Mouse (Mus musculus) testis, adult 2 months (tissue): ENCODE results near the gene Gm20388.

Source experiments
- CTCF ChIP-seq: fragments of 200-500 bp; IDR thresholded peaks from 2 replicates; pipeline ENCODE4 v1.5.1; 2012; ENCODE audit warnings: low read depth, mild to moderate bottlenecking, inconsistent platforms, low read length, moderate library complexity; ENCODE audit not compliant: control insufficient read depth, insufficient read depth, insufficient replicate concordance
- POLR2A ChIP-seq: fragments of 200-500 bp; IDR thresholded peaks from 2 replicates; pipeline ENCODE4 v1.6.1; 2012; ENCODE audit warnings: low read depth, mild to moderate bottlenecking, inconsistent platforms, low read length, moderate library complexity; ENCODE audit not compliant: control insufficient read depth

DNA sequence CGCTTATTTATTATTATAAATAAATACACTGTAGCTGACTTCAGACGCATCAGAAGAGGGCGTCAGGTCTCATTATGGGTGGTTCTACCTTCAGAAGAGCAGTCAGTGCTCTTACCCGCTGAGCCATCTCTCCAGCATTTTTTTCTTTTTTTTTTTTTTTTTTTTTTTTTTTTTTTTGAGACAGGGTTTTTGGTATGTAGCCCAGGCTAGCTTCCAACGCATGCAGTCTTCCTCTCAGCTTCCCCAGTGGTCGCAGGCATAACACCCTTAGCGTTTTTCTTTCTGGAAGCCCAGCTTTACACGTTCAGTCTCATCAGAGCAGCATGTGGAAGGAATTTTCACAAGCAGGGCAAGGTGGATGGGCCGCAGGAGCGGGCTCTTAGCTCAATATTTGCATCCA is 3607.5 kb downstream of the Gm20388 start:
- TF ChIP-seq CTCF (no peak), POLR2A (no peak)
